Mouse (Mus musculus) neural tube, embryonic 14.5 days (tissue): ENCODE measurements around the gene Gkap1. TPM values are rescaled to one million over a fixed set of nuclear protein-coding genes. Genes with fewer than 3 reads are reported as not detected.

Experiments used
- ATAC-seq: fragments of 200-750 bp; cut with Nextera tagmentation; 2 replicates; pipeline ENCODE4 v1.8.0; 2017; ENCODE audit warnings: low read depth, mild to moderate bottlenecking, moderate TSS enrichment, moderate library complexity
- H3K27ac ChIP-seq: fragments of 300-500 bp; sonication (generic); 2 replicates; pipeline ENCODE4 v1.5.1; 2014; ENCODE audit warnings: low read depth, mild to moderate bottlenecking, control low read depth, low read length, moderate library complexity, mixed read lengths
- H3K27me3 ChIP-seq: fragments of 300-500 bp; sonication (generic); 2 replicates; pipeline ENCODE4 v1.6.1; 2014; ENCODE audit warnings: low read length; ENCODE audit not compliant: control insufficient read depth, insufficient read depth
- H3K36me3 ChIP-seq: fragments of 300-500 bp; sonication (generic); 2 replicates; pipeline ENCODE4 v1.6.1; 2014; ENCODE audit warnings: low read length, mixed read lengths; ENCODE audit not compliant: control insufficient read depth, insufficient read depth
- H3K4me1 ChIP-seq: fragments of 300-500 bp; sonication (generic); 2 replicates; pipeline ENCODE4 v1.6.1; 2014; ENCODE audit warnings: low read length; ENCODE audit not compliant: control insufficient read depth, insufficient read depth
- H3K4me2 ChIP-seq: fragments of 300-500 bp; sonication (generic); 2 replicates; pipeline ENCODE4 v1.6.1; 2014; ENCODE audit warnings: mild to moderate bottlenecking, low read depth, low read length, control low read depth
- H3K4me3 ChIP-seq: fragments of 300-500 bp; sonication (generic); 2 replicates; pipeline ENCODE4 v1.5.1; 2014; ENCODE audit warnings: low read depth, low read length, control low read depth, mixed read lengths
- H3K9ac ChIP-seq: fragments of 300-500 bp; sonication (generic); replicated peaks from 2 replicates; pipeline ENCODE4 v1.6.1; 2014; ENCODE audit warnings: low read depth, mild to moderate bottlenecking, control low read depth, low read length, mixed read lengths
- H3K9me3 ChIP-seq: fragments of 300-500 bp; sonication (generic); 2 replicates; pipeline ENCODE4 v1.6.1; 2016; ENCODE audit warnings: low read length; ENCODE audit not compliant: control insufficient read depth
- WGBS: fragments of 180-500 bp; shearing (Covaris S2); extraction: QIAGEN DNeasy Blood & Tissue Kit; methylation state at CpG from one replicate; pipeline ENCODE4 v1.1.7; 2014; 5-methylcytosine and 5-hydroxymethylcytosine counted together
- polyA plus RNA-seq: library from polyadenylated mRNA; unstranded; fragments of >200 nt; fragmentation: Nextera tagmentation; extraction: Ambion mirVana; gene quantifications from 2 replicates; pipeline ENCODE4 v1.2.1, GENCODE M21; 2014

Gkap1 gene
- polyA plus RNA-seq, 1 experiment from 2014 or later = 29.7 TPM

- no peaks in the 10 kb centered on the region for H3K9me3 ChIP-seq
- 90% methylated on average over 6 of the region's 6 CpGs for WGBS
- no peak for ATAC-seq
- H3K36me3 ChIP-seq = peaks cover 7% of the 10 kb centered on the region; the same call in 1 of the 2 replicates
- H3K27ac ChIP-seq = no peak overlapping the region
- no peak overlapping the region for H3K4me2 ChIP-seq
- no peak overlapping the region for H3K9ac ChIP-seq
- H3K27me3 ChIP-seq = no peaks in the 10 kb centered on the region
- H3K4me3 ChIP-seq = no peak overlapping the region
- H3K4me1 ChIP-seq = no peaks in the 10 kb centered on the region
These were observed 74.2 kb downstream of the Gkap1 start for GRCm38 (mm10) chr13:58201343-58201742.

- Histone ChIP-seq H3K36me3 (peaks cover 19% of the 10 kb centered on the region; the same call in 1 of the 2 replicates), H3K4me2 (no peak overlapping the region), H3K27me3 (no peaks in the 10 kb centered on the region), H3K27ac (no peak overlapping the region), H3K4me1 (no peaks in the 10 kb centered on the region), H3K9me3 (no peaks in the 10 kb centered on the region), H3K9ac (no peak overlapping the region), H3K4me3 (no peak overlapping the region)
- WGBS = 96% methylated on average over 7 of the region's 7 CpGs
- ATAC-seq = no peak
These were observed 77.4 kb downstream of the Gkap1 start for GRCm38 (mm10) chr13:58197981-58198640.

- WGBS = 93% methylated on average over 3 of the region's 3 CpGs
- Histone ChIP-seq H3K9me3 (no peaks in the 10 kb centered on the region), H3K27ac (no peak overlapping the region), H3K4me3 (no peak overlapping the region), H3K4me1 (no peaks in the 10 kb centered on the region), H3K36me3 (peaks cover 19% of the 10 kb centered on the region; the same call in 1 of the 2 replicates), H3K9ac (no peak overlapping the region), H3K27me3 (no peaks in the 10 kb centered on the region), H3K4me2 (no peak overlapping the region)
- no peak for ATAC-seq
These were observed 78.3 kb downstream of the Gkap1 start for GRCm38 (mm10) chr13:58197211-58197610.

DNA sequence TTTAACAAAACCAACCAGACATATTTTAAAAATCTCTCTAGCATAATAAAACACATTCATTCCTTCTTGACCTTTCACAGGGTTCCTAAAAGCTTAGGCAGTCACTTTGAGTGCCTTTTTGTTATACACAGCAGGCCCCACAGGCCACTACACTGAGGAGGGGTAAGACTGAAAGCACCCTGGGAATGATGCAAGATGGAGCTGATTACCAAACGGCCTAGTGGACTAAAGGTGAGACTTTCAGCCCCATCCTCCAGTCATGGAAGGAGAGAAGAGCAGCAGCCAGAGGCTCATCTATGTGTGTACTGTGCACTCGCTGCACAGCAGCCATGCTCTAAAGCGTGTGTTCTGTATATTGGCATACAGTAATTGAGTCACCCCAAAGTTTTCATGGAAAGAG, 80.6 kb downstream of the Gkap1 start:
- no peak for ATAC-seq
- H3K27ac ChIP-seq = no peak overlapping the region
- no peak overlapping the region for H3K9ac ChIP-seq
- no peaks in the 10 kb centered on the region for H3K27me3 ChIP-seq
- WGBS = 82% methylated on average over 3 of the region's 3 CpGs
- no peaks in the 10 kb centered on the region for H3K4me1 ChIP-seq
- H3K4me3 ChIP-seq = no peak overlapping the region
- H3K4me2 ChIP-seq = no peak overlapping the region
- H3K9me3 ChIP-seq = no peaks in the 10 kb centered on the region
- H3K36me3 ChIP-seq = peaks cover 32% of the 10 kb centered on the region; the same call in 1 of the 2 replicates

GRCm38 (mm10) chr13:58193221-58193620, 82.3 kb downstream of the Gkap1 start:
- Histone ChIP-seq H3K36me3 (peaks cover 32% of the 10 kb centered on the region; the same call in 1 of the 2 replicates), H3K27ac (no peak overlapping the region), H3K4me2 (no peak overlapping the region), H3K9ac (no peak overlapping the region), H3K9me3 (no peaks in the 10 kb centered on the region), H3K27me3 (no peaks in the 10 kb centered on the region), H3K4me3 (no peak overlapping the region), H3K4me1 (no peaks in the 10 kb centered on the region)
- no peak for ATAC-seq
- 96% methylated on average over 3 of the region's 3 CpGs for WGBS

DNA sequence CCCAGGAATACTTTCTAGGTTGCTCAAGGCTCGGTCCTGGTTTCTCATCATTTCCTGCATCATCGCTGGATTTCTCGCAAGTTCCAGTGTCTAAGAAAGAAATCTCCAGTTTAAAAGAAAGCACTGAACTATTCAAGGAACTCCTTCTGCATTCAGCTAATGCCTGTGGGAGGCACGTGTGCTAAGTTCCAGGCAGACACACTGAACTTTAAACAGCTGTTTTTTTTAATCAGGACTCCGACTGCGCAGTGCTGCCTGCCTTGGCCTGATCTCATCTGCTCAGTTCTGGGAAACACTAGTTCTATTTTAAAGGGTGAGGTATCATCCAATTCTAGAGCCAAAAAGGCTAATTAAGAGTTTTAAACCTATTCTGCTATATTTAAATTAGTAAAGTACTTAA, 83.4 kb downstream of the Gkap1 start:
- WGBS = 95% methylated on average over 6 of the region's 6 CpGs

DNA sequence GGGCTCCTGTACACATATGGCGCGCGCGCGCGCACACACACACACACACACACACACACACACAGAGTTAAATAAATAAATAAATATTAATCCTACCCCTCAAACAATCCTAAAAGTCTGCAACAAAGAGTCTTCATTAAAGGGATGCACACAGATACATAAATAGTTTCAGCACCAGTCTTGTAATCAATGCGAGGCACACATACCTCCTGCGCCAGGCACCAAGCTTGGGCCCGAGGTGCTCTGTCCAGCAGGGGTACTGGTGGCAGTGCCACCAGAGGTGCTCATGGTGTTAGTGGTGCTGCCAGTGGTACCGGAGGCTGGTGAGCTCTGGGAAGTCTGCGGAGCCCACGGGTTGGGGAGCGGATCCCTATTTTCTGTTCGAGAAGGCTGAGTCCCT, 84.0 kb downstream of the Gkap1 start:
- H3K4me1 ChIP-seq = no peaks in the 10 kb centered on the region
- WGBS = over 99% methylated on average over 14 of the region's 14 CpGs
- H3K9ac ChIP-seq = no peak overlapping the region
- no peak for ATAC-seq
- H3K4me2 ChIP-seq = no peak overlapping the region
- H3K9me3 ChIP-seq = no peaks in the 10 kb centered on the region
- H3K27ac ChIP-seq = no peak overlapping the region
- H3K4me3 ChIP-seq = no peak overlapping the region
- no peaks in the 10 kb centered on the region for H3K27me3 ChIP-seq
- H3K36me3 ChIP-seq = peaks cover 25% of the 10 kb centered on the region; the same call in 1 of the 2 replicates

More for the DNA sequence above, 83.4 kb downstream of the Gkap1 start:
- no peak overlapping the region for H3K4me2 ChIP-seq
- H3K9ac ChIP-seq = no peak overlapping the region
- no peak for ATAC-seq
- peaks cover 25% of the 10 kb centered on the region; the same call in 1 of the 2 replicates for H3K36me3 ChIP-seq
- no peaks in the 10 kb centered on the region for H3K4me1 ChIP-seq
- H3K4me3 ChIP-seq = no peak overlapping the region
- no peaks in the 10 kb centered on the region for H3K9me3 ChIP-seq
- no peaks in the 10 kb centered on the region for H3K27me3 ChIP-seq
- no peak overlapping the region for H3K27ac ChIP-seq

DNA sequence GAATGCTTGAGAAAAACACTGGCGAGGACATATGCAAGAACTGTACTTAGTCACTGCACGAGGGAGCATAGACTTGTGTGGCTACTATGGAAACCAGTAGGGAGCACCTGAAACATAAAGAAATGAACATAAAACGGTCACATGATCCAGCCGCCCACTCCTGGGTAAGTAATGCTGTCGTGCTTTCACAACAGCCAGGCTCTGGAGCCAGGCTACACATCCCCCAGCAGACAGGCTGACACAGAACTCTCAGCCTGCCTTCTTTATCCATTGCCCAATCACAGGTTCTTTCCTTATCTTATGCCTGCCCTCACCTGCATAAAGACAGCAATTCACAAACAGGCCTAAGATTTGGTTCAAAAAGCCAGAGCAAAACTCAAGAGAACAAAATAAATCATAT, 86.0 kb downstream of the Gkap1 start:
- H3K9ac ChIP-seq = no peak overlapping the region
- H3K36me3 ChIP-seq = peaks cover 20% of the 10 kb centered on the region
- H3K9me3 ChIP-seq = no peaks in the 10 kb centered on the region
- no peak overlapping the region for H3K4me2 ChIP-seq
- no peaks in the 10 kb centered on the region for H3K4me1 ChIP-seq
- WGBS = 70% methylated on average over 5 of the region's 5 CpGs
- no peak overlapping the region for H3K27ac ChIP-seq
- H3K27me3 ChIP-seq = no peaks in the 10 kb centered on the region
- no peak for ATAC-seq
- no peak overlapping the region for H3K4me3 ChIP-seq

- peak; percentile 46; the same call in 1 of the 2 replicates for ATAC-seq
- Histone ChIP-seq H3K27me3 (no peaks in the 10 kb centered on the region), H3K4me3 (no peak overlapping the region), H3K4me2 (no peak overlapping the region), H3K9me3 (no peaks in the 10 kb centered on the region), H3K4me1 (no peaks in the 10 kb centered on the region), H3K27ac (no peak overlapping the region), H3K36me3 (peaks cover 20% of the 10 kb centered on the region), H3K9ac (no peak overlapping the region)
- WGBS = 67% methylated on average over 4 of the region's 4 CpGs
These were observed 87.1 kb downstream of the Gkap1 start for GRCm38 (mm10) chr13:58188412-58188811.
